Comparison of ENCODE assay signal across 12 mouse cellular contexts in genomic region chr5:53529846-53530245, GRCm38 (mm10).
DNase-seq lines count a peak whose midpoint lies in the region; ATAC-seq and TF ChIP-seq lines count a peak whose summit lies in the region.
"Had no signal": no experiment of that assay in that cellular context is flagged by ENCODE, and none has a peak within 500 bp of the region (broad histone marks: within the 10 kb centered on the region; RNA-seq: fewer than 3 reads in every experiment).

No protein-coding gene starts in this region.

- no peaks in the 10 kb centered on the region for H3K36me3 ChIP-seq in hindbrain, postnatal 0 days (ENCODE audit: insufficient read depth, low read length)
- H3K36me3 ChIP-seq in hindbrain, embryonic 13.5 days, result no peaks in the 10 kb centered on the region
- no peaks in the 10 kb centered on the region for H3K36me3 ChIP-seq in stomach, embryonic 14.5 days (ENCODE audit: control insufficient read depth, insufficient read depth, low read length)
- H3K36me3 ChIP-seq in stomach, postnatal 0 days (ENCODE audit: control insufficient read depth, insufficient read depth, low read length), result no peaks in the 10 kb centered on the region
- H3K36me3 ChIP-seq: embryonic facial prominence, embryonic 12.5 days; forebrain, embryonic 15.5 days had no signal

- no peak overlapping the region for H3K27ac ChIP-seq in hindbrain, postnatal 0 days
- H3K27ac ChIP-seq in hindbrain, embryonic 13.5 days, result no peak overlapping the region
- H3K27ac ChIP-seq in stomach, embryonic 14.5 days (ENCODE audit: low read length), result no peak overlapping the region
- no peak overlapping the region for H3K27ac ChIP-seq in stomach, postnatal 0 days (replicated peaks)
- H3K27ac ChIP-seq: embryonic facial prominence, embryonic 12.5 days; forebrain, embryonic 15.5 days had no signal

- H3K9ac ChIP-seq in hindbrain, postnatal 0 days (replicated peaks; ENCODE audit: low read length), result no peak overlapping the region
- H3K9ac ChIP-seq in hindbrain, embryonic 13.5 days, result no peak overlapping the region
- no peak overlapping the region for H3K9ac ChIP-seq in stomach, embryonic 14.5 days (replicated peaks; ENCODE audit: low read depth, low read length)
- H3K9ac ChIP-seq in stomach, postnatal 0 days (ENCODE audit: low read length), result no peak overlapping the region
- H3K9ac ChIP-seq: embryonic facial prominence, embryonic 12.5 days; forebrain, embryonic 15.5 days had no signal

- peaks cover 6% of the 10 kb centered on the region; the same call in 1 of the 2 replicates for H3K4me1 ChIP-seq in hindbrain, postnatal 0 days (ENCODE audit: insufficient read depth, low read length)
- peaks cover 19% of the 10 kb centered on the region for H3K4me1 ChIP-seq in hindbrain, embryonic 13.5 days (replicated peaks)
- H3K4me1 ChIP-seq in stomach, embryonic 14.5 days (ENCODE audit: control insufficient read depth, insufficient read depth, low read length), result no peaks in the 10 kb centered on the region
- H3K4me1 ChIP-seq in stomach, postnatal 0 days (replicated peaks; ENCODE audit: control insufficient read depth, insufficient read depth), result no peaks in the 10 kb centered on the region
- H3K4me1 ChIP-seq: embryonic facial prominence, embryonic 12.5 days had no signal

- H3K4me2 ChIP-seq in hindbrain, postnatal 0 days (ENCODE audit: low read depth, low read length), result no peak overlapping the region
- H3K4me2 ChIP-seq in hindbrain, embryonic 13.5 days, result no peak overlapping the region
- no peak overlapping the region for H3K4me2 ChIP-seq in stomach, embryonic 14.5 days (replicated peaks; ENCODE audit: low read depth, low read length)
- H3K4me2 ChIP-seq in stomach, postnatal 0 days (replicated peaks; ENCODE audit: low read depth), result no peak overlapping the region
- H3K4me2 ChIP-seq: embryonic facial prominence, embryonic 12.5 days; forebrain, embryonic 15.5 days had no signal

- no peak for TF ChIP-seq CTCF in hindbrain, postnatal 0 days (IDR thresholded peaks at IDR 0.05; ENCODE audit: low read depth)
- no peak for TF ChIP-seq CTCF in stomach, postnatal 0 days (IDR thresholded peaks at IDR 0.05; ENCODE audit: low read depth)

- TF ChIP-seq EP300 in stomach, postnatal 0 days (optimal IDR thresholded peaks at IDR 0.05), result no peak

- 79% methylated on average over 1 of the region's 1 CpGs for WGBS in hindbrain, postnatal 0 days
- WGBS in hindbrain, embryonic 13.5 days, result 90% methylated on average over 1 of the region's 1 CpGs
- 79% methylated on average over 1 of the region's 1 CpGs for WGBS in stomach, embryonic 14.5 days
- WGBS in stomach, postnatal 0 days, result 75% methylated on average over 1 of the region's 1 CpGs

- ATAC-seq in hindbrain, postnatal 0 days, result no peak
- no peak for ATAC-seq in hindbrain, embryonic 13.5 days (ENCODE audit: low FRiP score)
- ATAC-seq in stomach, embryonic 14.5 days (ENCODE audit: insufficient number of reproducible peaks, insufficient read depth, low FRiP score, low read depth), result peak; percentile 49; the same call in 1 of the 2 replicates
- no peak for ATAC-seq in stomach, postnatal 0 days (ENCODE audit: low FRiP score, low TSS enrichment)
- ATAC-seq: forebrain, embryonic 15.5 days; hindbrain, embryonic 16.5 days had no signal

- DNase-seq in hindbrain, postnatal 0 days (ENCODE audit: low spot score), result peak; percentile 57
- no peak for DNase-seq in stomach, postnatal 0 days (ENCODE audit: low spot score)
- peak; percentile 71 for DNase-seq in kidney, postnatal 14 days
- no peak for DNase-seq in adrenal gland, postnatal 25 days
- DNase-seq in adrenal gland, adult 2 months, result no peak
- DNase-seq: cerebellum, adult 8-10 months; gastrocnemius, postnatal 14 days had no signal

- H3K27me3 ChIP-seq in hindbrain, postnatal 0 days (ENCODE audit: insufficient read depth, low read length), result no peaks in the 10 kb centered on the region
- H3K27me3 ChIP-seq in hindbrain, embryonic 13.5 days, result no peaks in the 10 kb centered on the region
- H3K27me3 ChIP-seq in stomach, embryonic 14.5 days (ENCODE audit: control insufficient read depth, insufficient read depth, low read length), result no peaks in the 10 kb centered on the region
- H3K27me3 ChIP-seq in stomach, postnatal 0 days (ENCODE audit: control insufficient read depth, insufficient read depth, low read length), result no peaks in the 10 kb centered on the region
- H3K27me3 ChIP-seq: embryonic facial prominence, embryonic 12.5 days; forebrain, embryonic 15.5 days had no signal

- no peak overlapping the region for H3K4me3 ChIP-seq in hindbrain, postnatal 0 days (ENCODE audit: low read length)
- H3K4me3 ChIP-seq in hindbrain, embryonic 13.5 days, result no peak overlapping the region
- H3K4me3 ChIP-seq in stomach, embryonic 14.5 days (ENCODE audit: low read depth, low read length), result no peak overlapping the region
- H3K4me3 ChIP-seq in stomach, postnatal 0 days (ENCODE audit: low read depth, low read length), result no peak overlapping the region
- H3K4me3 ChIP-seq: embryonic facial prominence, embryonic 12.5 days; forebrain, embryonic 15.5 days had no signal

- no peaks in the 10 kb centered on the region for H3K9me3 ChIP-seq in hindbrain, postnatal 0 days (ENCODE audit: low read length)
- H3K9me3 ChIP-seq in hindbrain, embryonic 13.5 days, result no peaks in the 10 kb centered on the region
- 0 out of 2 replicates have a peak, but pooled peaks cover 3% of the 10 kb centered on the region for H3K9me3 ChIP-seq in stomach, embryonic 14.5 days (ENCODE audit: control insufficient read depth, low read depth, low read length)
- no peaks in the 10 kb centered on the region for H3K9me3 ChIP-seq in stomach, postnatal 0 days (ENCODE audit: control insufficient read depth, low read length)
- H3K9me3 ChIP-seq: embryonic facial prominence, embryonic 12.5 days; forebrain, embryonic 15.5 days had no signal

Comparison
In these comparisons a context has a peak if more than half of its experiments do, and no peak if none do; other contexts are left out.
1. DNase-seq: peak in hindbrain, postnatal 0 days (single experiment) and kidney, postnatal 14 days (single experiment); none in stomach, postnatal 0 days (single experiment), adrenal gland, postnatal 25 days (single experiment) and adrenal gland, adult 2 months (single experiment).